Mouse (Mus musculus) heart, postnatal 36 days (tissue): ENCODE results near the gene Gm15446. TPM values are rescaled to one million over a fixed set of nuclear protein-coding genes. Genes with fewer than 3 reads are reported as not detected.
"Not testable (repeated sequence)": the region's sequence is repeated elsewhere in the genome, so short reads cannot be mapped to it uniquely, and the experiment has no call there.

Experiments used
- DNase-seq, 2 experiments: peaks; one replicate each; pipeline ENCODE4 v3.0.0; 2021 to 2022
- intact Hi-C: fragments of 180-260 bp; cut with DNase I; formaldehyde crosslinking; loops from one replicate; pipeline ENCODE4 v1.15.1; 2025
- total RNA-seq, 2 experiments: library from RNA; stranded (reverse); gene quantifications; 2 replicates each; pipeline ENCODE4 v1.2.3; 2021

Gene Gm15446
- 1 to 10 TPM; 2.8 to 5.4 TPM for total RNA-seq

GRCm38 (mm10) chr5:109923261-109924071, at the start of gene Gm15446:
TSS of gene Gm15446 (plus strand) at chr5:109923400.
- DNase-seq = peak; percentile 92 to 93
- intact Hi-C loops = loop anchor here (2.0 to 10.0 kb wide), 2 partner anchors 57 to 341 kb away; partner anchors contain the start of gene Pgam5

DNA sequence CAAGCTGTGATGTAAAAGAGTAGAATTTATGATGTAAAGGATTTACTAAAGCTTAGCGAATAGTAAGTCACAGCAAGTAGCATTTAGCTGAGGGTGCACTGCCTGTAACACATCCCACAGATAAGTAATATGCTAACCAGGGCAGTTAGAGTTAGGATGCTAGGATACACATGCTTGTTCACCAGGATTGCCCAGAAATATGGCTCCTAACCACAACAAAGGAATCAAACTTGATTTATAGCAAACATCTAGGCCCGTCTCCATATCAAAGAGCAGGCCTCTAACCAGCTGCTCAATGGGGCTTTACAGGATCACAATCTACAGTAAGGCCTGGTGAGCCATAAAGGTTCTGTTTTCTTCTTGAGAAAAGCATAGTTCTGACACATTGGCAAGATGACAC, 929 bp downstream of the Gm15446 start:
- not testable (repeated sequence) for DNase-seq
- intact Hi-C loops = loop anchor here (2.0 to 10.0 kb wide), 2 partner anchors 57 to 341 kb away; partner anchors contain the start of gene Pgam5

- DNase-seq = no peak
- intact Hi-C loops = loop anchor here (2.0 to 10.0 kb wide), 2 partner anchors 58 to 340 kb away; partner anchors contain the start of gene Pgam5
Observed at GRCm38 (mm10) chr5:109924936-109925335, 1.7 kb downstream of the Gm15446 start.

DNA sequence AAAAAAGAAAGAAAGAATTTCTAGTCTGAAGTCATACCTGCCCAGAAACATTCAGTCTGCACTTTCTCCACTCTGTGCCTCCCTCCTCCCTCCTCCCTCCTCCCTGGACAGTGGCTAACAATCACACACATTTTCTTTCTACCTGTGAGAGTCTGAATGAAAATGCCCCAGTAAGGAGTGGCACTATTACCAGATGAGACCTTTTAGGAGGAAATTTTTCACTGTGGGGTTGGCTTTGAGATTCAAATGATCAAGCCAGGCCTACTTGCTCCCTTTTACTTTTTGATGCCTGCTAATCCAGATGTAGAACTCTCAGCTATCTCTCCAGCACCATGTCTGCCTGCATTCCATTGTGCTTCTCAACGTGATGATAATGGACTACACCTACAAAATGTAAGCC, 27.1 kb downstream of the Gm15446 start:
- intact Hi-C loops = loop anchor here (10.0 kb wide), 1 partner anchor 55 kb away; no protein-coding TSS in a partner anchor

DNA sequence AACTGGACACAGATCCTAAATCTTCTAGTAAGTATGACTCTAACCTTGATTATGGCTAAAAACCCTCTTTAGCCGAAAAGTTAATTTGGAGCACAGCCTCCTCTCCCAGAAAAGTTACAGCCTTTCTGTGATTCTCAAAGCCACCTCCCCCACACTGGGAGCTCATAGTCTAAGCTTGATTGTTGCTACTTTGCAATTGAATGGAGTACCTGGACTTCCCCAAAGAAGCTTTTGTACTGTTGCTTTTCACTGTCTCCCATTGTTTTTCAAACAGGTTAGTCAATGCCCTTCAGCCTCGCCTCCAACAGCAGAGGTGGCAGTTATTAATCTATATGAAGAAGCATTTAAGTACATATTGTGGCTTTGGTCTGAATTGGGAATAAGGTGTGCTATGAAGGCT, 57.5 kb downstream of the Gm15446 start:
- DNase-seq = not testable (repeated sequence)
- intact Hi-C loops = loop anchor here (10.0 kb wide), 1 partner anchor 126 kb away; no protein-coding TSS in a partner anchor

More for the DNA sequence above, 27.1 kb downstream of the Gm15446 start:
- DNase-seq = no peak

Other genes with a start within 250 kb of the Gm15446 start
- under 1 TPM; 0.31 to 0.38 TPM for gene 5430403G16Rik, start 232.4 kb upstream of the Gm15446 start, total RNA-seq
- 1 to 10 TPM; 1.4 to 1.8 TPM for gene 4930522L14Rik, start 171.5 kb upstream of the Gm15446 start, total RNA-seq
- gene Zfp932, start 73.1 kb downstream of the Gm15446 start, total RNA-seq = 1 to 10 TPM; 6.0 to 7.1 TPM
- gene Gm17655, start 149.1 kb downstream of the Gm15446 start, total RNA-seq = 1 to 10 TPM; 1.7 to 3.0 TPM
- under 1 TPM in 1 of 2 experiments, not detected in 1; 0.08 TPM for gene Gm35315, start 171.0 kb downstream of the Gm15446 start, total RNA-seq
- not detected for gene Plcxd1, start 176.6 kb downstream of the Gm15446 start, total RNA-seq
- 10 to 100 TPM; 27.2 to 28.8 TPM for gene Gtpbp6, start 184.8 kb downstream of the Gm15446 start, total RNA-seq
- 1 to 10 TPM; 2.7 to 2.9 TPM for gene Zfp605, start 186.7 kb downstream of the Gm15446 start, total RNA-seq
- 10 to 100 TPM; 13.2 to 13.8 TPM for gene Chfr, start 212.4 kb downstream of the Gm15446 start, total RNA-seq